5 mouse cellular contexts compared by ENCODE assay signal in genomic region chr6:84273907-84274306, GRCm38 (mm10).
DNase-seq lines count a peak whose midpoint lies in the region; ATAC-seq and TF ChIP-seq lines count a peak whose summit lies in the region.
"Not testable (repeated sequence)": the region's sequence is repeated elsewhere in the genome, so short reads cannot be mapped to it uniquely, and the experiment has no call there.

No protein-coding gene starts in this region.

- H3K27ac ChIP-seq in forebrain, embryonic 11.5 days (ENCODE audit: low read depth, low read length); forebrain, postnatal 0 days (ENCODE audit: low read depth, low read length); heart, embryonic 10.5 days; intestine, embryonic 14.5 days (ENCODE audit: low read depth): not testable (repeated sequence)

- ATAC-seq in forebrain, embryonic 11.5 days (replicated peaks; ENCODE audit: low FRiP score); forebrain, postnatal 0 days; intestine, embryonic 14.5 days (replicated peaks; ENCODE audit: low FRiP score, low TSS enrichment, low read depth): not testable (repeated sequence)

- H3K9me3 ChIP-seq in forebrain, embryonic 11.5 days (ENCODE audit: control insufficient read depth, low read length); forebrain, postnatal 0 days (ENCODE audit: low read length); heart, embryonic 10.5 days; intestine, embryonic 14.5 days (ENCODE audit: control insufficient read depth, low read length): not testable (repeated sequence)

- H3K4me2 ChIP-seq in forebrain, embryonic 11.5 days (ENCODE audit: low read depth, low read length, severe bottlenecking); forebrain, postnatal 0 days (ENCODE audit: low read depth); intestine, embryonic 14.5 days (ENCODE audit: low read length): not testable (repeated sequence)

- H3K36me3 ChIP-seq in forebrain, embryonic 11.5 days (ENCODE audit: control insufficient read depth, insufficient read depth, low read length); forebrain, postnatal 0 days (ENCODE audit: insufficient read depth); heart, embryonic 10.5 days; intestine, embryonic 14.5 days (ENCODE audit: control insufficient read depth, insufficient read depth, low read length): not testable (repeated sequence)

- H3K9ac ChIP-seq in forebrain, embryonic 11.5 days (ENCODE audit: low read length); forebrain, postnatal 0 days; intestine, embryonic 14.5 days (ENCODE audit: low read length): not testable (repeated sequence)

- not testable (repeated sequence) for H3K27me3 ChIP-seq in forebrain, embryonic 11.5 days (ENCODE audit: control insufficient read depth, insufficient read depth, low read length); forebrain, postnatal 0 days (ENCODE audit: insufficient read depth, low read length); heart, embryonic 10.5 days (ENCODE audit: insufficient read depth, poor library complexity, severe bottlenecking); intestine, embryonic 14.5 days (replicated peaks; ENCODE audit: control insufficient read depth, insufficient read depth, low read length)

- peak; percentile 31 for DNase-seq in forebrain, embryonic 11.5 days (ENCODE audit: low spot score)
- peak; percentile 63 for DNase-seq in forebrain, postnatal 0 days
- peak; percentile 59 for DNase-seq in heart, embryonic 10.5 days (ENCODE audit: low spot score)
- peak; percentile 49 for DNase-seq in intestine, embryonic 14.5 days (ENCODE audit: low spot score)
- DNase-seq in mesoderm, embryonic 11.5 days (ENCODE audit: low read depth, low spot score) = peak; percentile 63

- H3K4me3 ChIP-seq in forebrain, embryonic 11.5 days (ENCODE audit: low read depth, low read length); forebrain, postnatal 0 days (ENCODE audit: low read depth, low read length); heart, embryonic 10.5 days; intestine, embryonic 14.5 days (ENCODE audit: low read depth, low read length): not testable (repeated sequence)

- H3K4me1 ChIP-seq in forebrain, embryonic 11.5 days (replicated peaks; ENCODE audit: control insufficient read depth, insufficient read depth, low read length); intestine, embryonic 14.5 days (replicated peaks; ENCODE audit: control insufficient read depth, insufficient read depth, low read length): not testable (repeated sequence)
- H3K4me1 ChIP-seq in forebrain, postnatal 0 days (ENCODE audit: insufficient read depth) = 0 out of 2 replicates have a peak, but pooled peaks cover 10% of the 10 kb centered on the region
- H3K4me1 ChIP-seq in heart, embryonic 10.5 days = peaks cover 14% of the 10 kb centered on the region

- TF ChIP-seq CTCF in forebrain, postnatal 0 days (IDR thresholded peaks at IDR 0.05; ENCODE audit: low read depth) = not testable (repeated sequence)
